In genomic region chr8:8621236-8621917, GRCm38 (mm10) we compare ENCODE assay signal across 15 mouse cellular contexts. TPM values are rescaled to one million over a fixed set of nuclear protein-coding genes. Genes with fewer than 3 reads are reported as not detected.
DNase-seq lines count a peak whose midpoint lies in the region; ATAC-seq and TF ChIP-seq lines count a peak whose summit lies in the region.
"Had no signal": no experiment of that assay in that cellular context is flagged by ENCODE, and none has a peak within 500 bp of the region (broad histone marks: within the 10 kb centered on the region; RNA-seq: fewer than 3 reads in every experiment).

No protein-coding gene starts in this region.

- no peak for TF ChIP-seq CTCF in stomach, postnatal 0 days (IDR thresholded peaks at IDR 0.05; ENCODE audit: low read depth)

- H3K36me3 ChIP-seq in stomach, postnatal 0 days (ENCODE audit: control insufficient read depth, insufficient read depth, low read length) = peaks cover 12% of the 10 kb centered on the region
- H3K36me3 ChIP-seq: G1E; liver, embryonic 15.5 days had no signal

- intact Hi-C loops in left cerebral cortex, postnatal 4 days (cut with DNase I) = loop anchor here (5.0 kb wide), 1 partner anchor 36 kb away; no protein-coding TSS in a partner anchor

- H3K4me1 ChIP-seq in stomach, postnatal 0 days (replicated peaks; ENCODE audit: control insufficient read depth, insufficient read depth) = no peaks in the 10 kb centered on the region
- H3K4me1 ChIP-seq: liver, embryonic 15.5 days had no signal

- no peak for TF ChIP-seq EP300 in stomach, postnatal 0 days (optimal IDR thresholded peaks at IDR 0.05)

- H3K9ac ChIP-seq in stomach, postnatal 0 days (ENCODE audit: low read length) = no peak overlapping the region
- H3K9ac ChIP-seq: embryonic facial prominence, embryonic 12.5 days; liver, embryonic 15.5 days; midbrain, embryonic 12.5 days had no signal

- H3K9me3 ChIP-seq in stomach, postnatal 0 days (ENCODE audit: control insufficient read depth, low read length) = peaks cover 3% of the 10 kb centered on the region; the same call in 1 of the 2 replicates
- H3K9me3 ChIP-seq: embryonic facial prominence, embryonic 12.5 days; G1E; liver, embryonic 15.5 days; midbrain, embryonic 12.5 days had no signal

- no peak overlapping the region for H3K4me2 ChIP-seq in stomach, postnatal 0 days (replicated peaks; ENCODE audit: low read depth)
- H3K4me2 ChIP-seq: embryonic facial prominence, embryonic 12.5 days; heart, embryonic 11.5 days; liver, embryonic 15.5 days; midbrain, embryonic 12.5 days had no signal

- DNase-seq in cerebellum, postnatal 25 days = peak; percentile 13 to 20
- DNase-seq in cerebellum, adult 8-10 months = no peak
- DNase-seq in left cerebral cortex, postnatal 4 days = peak; percentile 14
- no peak for DNase-seq in left cerebral cortex, adult 8-10 months (ENCODE audit: low spot score in 2 of 2)
- DNase-seq in layer of hippocampus, adult 9-10 months (ENCODE audit: low spot score) = peak; percentile 42
- DNase-seq in stomach, postnatal 0 days (ENCODE audit: low spot score) = no peak
- DNase-seq in urinary bladder, adult 2 months (ENCODE audit: low spot score) = no peak
- no peak for DNase-seq in liver
- DNase-seq: cerebellum, adult 9-11 months; spleen, adult 18-20 months had no signal

- ATAC-seq in stomach, postnatal 0 days (ENCODE audit: low FRiP score, low TSS enrichment) = peak; percentile 42; the same call in 1 of the 2 replicates

- no peak overlapping the region for H3K4me3 ChIP-seq in stomach, postnatal 0 days (ENCODE audit: low read depth, low read length)
- H3K4me3 ChIP-seq: embryonic facial prominence, embryonic 12.5 days; liver, embryonic 15.5 days; midbrain, embryonic 12.5 days had no signal

- no peaks in the 10 kb centered on the region for H3K27me3 ChIP-seq in stomach, postnatal 0 days (ENCODE audit: control insufficient read depth, insufficient read depth, low read length)
- H3K27me3 ChIP-seq: embryonic facial prominence, embryonic 12.5 days; liver, embryonic 15.5 days had no signal

- WGBS in stomach, postnatal 0 days = 74% methylated on average over 16 of the region's 16 CpGs

- H3K27ac ChIP-seq in stomach, postnatal 0 days (replicated peaks) = no peak overlapping the region
- H3K27ac ChIP-seq: embryonic facial prominence, embryonic 12.5 days; liver, embryonic 15.5 days; midbrain, embryonic 12.5 days had no signal

RNA-seq across cellular contexts. Expression of gene Efnb2, which starts 39.7 kb away (rescaled TPM):
- 100 to 1,000 TPM; 151 to 153 TPM for total RNA-seq in left cerebral cortex, postnatal 4 days (2021)
- total RNA-seq in left cerebral cortex, adult 8-10 months (2022) = 10 to 100 TPM; 54.0 to 68.6 (median 62.9) TPM
- 7.2 and 7.8 TPM in 2 replicates for polyA plus RNA-seq in stomach, postnatal 0 days (2015; fragmentation: Nextera tagmentation; extraction: Ambion mirVana)
- 27.6 and 30.5 TPM in 2 replicates for polyA plus RNA-seq in urinary bladder, adult 2 months (2012; rRNA removed)

Comparison
In these comparisons a context has a peak if more than half of its experiments do, and no peak if none do; other contexts are left out.
1. DNase-seq: peak in cerebellum, postnatal 25 days (2 of 2), left cerebral cortex, postnatal 4 days (single experiment) and layer of hippocampus, adult 9-10 months (single experiment); none in cerebellum, adult 8-10 months (single experiment), left cerebral cortex, adult 8-10 months (0 of 2), stomach, postnatal 0 days (single experiment), urinary bladder, adult 2 months (single experiment) and liver (single experiment).